Mouse (Mus musculus) liver, postnatal 0 days (tissue): Measurements from ENCODE around the gene Myom1.

Experiments
- CTCF ChIP-seq: sonication (generic); IDR thresholded peaks from 2 replicates; pipeline ENCODE4 v1.5.1; 2016; ENCODE audit warnings: antibody characterized with exemption, low read depth
- EP300 ChIP-seq: IDR thresholded peaks from 2 replicates; pipeline ENCODE4 v1.6.1; 2016; ENCODE audit warnings: antibody characterized with exemption, low read depth, mild to moderate bottlenecking

- TF ChIP-seq CTCF (no peak), EP300 (peak; percentile 96)
Measured at GRCm38 (mm10) chr17:71088991-71089434, 86.6 kb downstream of the Myom1 start.
